Mouse (Mus musculus) ovary, postnatal 36 days (tissue): ENCODE data around the gene Exosc8.
"Not testable (repeated sequence)": the region's sequence is repeated elsewhere in the genome, so short reads cannot be mapped to it uniquely, and the experiment has no call there.

Source experiments
- DNase-seq: peaks from one replicate; pipeline ENCODE4 v3.0.0; 2022; ENCODE audit warnings: low spot score, mixed read lengths

Gene Exosc8

GRCm38 (mm10) chr3:54736101-54736927 lies 1.1 kb upstream of the Exosc8 start:
- peak; percentile 19 for DNase-seq

DNA sequence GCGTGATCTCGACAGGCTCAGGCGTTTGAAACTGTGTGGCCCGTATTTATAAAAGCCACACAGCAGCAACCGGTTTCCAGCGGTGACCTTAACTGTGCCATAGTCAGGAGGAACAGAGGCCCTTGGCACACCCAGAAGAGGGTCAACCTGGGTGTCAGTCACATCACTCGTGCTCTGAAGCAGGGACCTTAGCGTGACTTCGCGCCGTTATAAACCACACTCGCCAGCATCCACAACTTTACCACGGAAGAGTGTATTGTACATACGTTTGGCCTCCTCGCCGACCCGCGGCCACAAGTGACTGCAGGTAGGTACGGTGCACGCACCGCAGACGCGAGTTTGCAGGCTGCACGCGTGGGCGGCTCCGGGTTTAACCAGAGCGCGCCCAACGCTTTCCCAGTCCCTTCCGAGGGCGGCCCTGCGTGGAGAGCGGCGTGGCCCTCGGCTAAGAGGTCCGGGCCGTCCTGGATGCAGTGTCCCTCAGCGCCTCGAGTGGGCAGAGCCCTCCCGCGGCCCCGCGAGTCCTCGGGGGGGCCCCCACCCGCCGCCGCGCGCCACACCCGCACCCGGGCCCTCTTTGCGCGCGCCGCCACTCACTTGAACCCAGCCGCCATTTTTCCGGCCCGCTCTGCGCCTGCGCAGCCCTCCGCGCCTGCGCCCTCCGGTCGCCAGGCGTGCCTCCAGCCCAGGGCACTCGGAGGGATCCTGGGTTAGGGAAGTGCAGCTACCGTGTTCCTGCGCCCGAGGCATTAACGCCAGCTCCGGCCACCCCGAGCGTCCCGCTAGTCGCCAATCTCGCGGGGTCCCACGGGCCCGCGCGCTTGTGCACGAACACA lies 564 bp downstream of the Exosc8 start:
- peak; percentile 91 for DNase-seq

- no peak for DNase-seq
Observed at GRCm38 (mm10) chr3:54732371-54732770, 2.8 kb downstream of the Exosc8 start.

DNA sequence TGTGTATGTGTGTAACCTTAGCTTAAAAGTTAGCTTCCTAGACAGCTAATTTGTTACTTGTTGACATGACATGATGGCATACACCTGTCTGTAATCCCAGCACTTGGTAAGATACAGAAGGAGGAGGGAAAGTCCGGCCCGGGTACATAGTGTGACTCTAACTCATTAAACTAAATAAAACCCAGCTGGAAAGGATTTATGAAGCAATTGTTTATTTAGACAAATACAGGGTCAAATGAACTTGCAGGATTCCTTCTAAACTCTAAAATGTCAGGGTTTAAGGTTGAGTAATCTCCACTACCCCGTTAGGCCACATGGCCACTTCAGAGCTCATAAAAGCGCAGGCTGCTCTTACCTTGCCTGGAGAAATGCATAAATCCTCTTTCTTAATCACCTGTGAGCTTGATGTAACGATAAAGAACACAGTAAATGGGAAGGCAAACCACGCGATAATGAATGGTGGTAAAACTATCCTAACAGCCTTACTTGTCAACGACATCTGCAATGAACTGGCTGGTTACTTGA lies 3.5 kb downstream of the Exosc8 start:
- no peak for DNase-seq

DNA sequence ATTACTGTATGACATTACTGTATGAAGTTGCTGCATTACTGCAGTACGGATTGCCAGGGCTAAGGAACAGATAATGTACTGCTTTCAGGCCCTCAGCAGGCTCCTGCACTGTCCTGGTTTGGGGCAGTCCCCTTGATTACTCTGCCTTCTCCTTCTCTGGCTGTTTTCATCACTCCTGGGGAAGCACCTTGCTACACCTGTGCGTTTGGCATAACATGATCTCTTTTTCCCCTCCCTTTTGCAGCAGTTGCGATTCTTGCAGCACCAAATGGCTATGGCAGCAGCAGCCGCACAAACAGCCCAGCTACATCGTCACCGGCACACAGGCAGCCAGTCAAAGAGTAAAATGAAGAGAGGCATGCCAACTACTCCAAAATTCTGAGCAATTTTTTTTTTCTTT lies 7.1 kb downstream of the Exosc8 start:
- DNase-seq: no peak

GRCm38 (mm10) chr3:54727588-54727987 lies 7.6 kb downstream of the Exosc8 start:
- no peak for DNase-seq

DNA sequence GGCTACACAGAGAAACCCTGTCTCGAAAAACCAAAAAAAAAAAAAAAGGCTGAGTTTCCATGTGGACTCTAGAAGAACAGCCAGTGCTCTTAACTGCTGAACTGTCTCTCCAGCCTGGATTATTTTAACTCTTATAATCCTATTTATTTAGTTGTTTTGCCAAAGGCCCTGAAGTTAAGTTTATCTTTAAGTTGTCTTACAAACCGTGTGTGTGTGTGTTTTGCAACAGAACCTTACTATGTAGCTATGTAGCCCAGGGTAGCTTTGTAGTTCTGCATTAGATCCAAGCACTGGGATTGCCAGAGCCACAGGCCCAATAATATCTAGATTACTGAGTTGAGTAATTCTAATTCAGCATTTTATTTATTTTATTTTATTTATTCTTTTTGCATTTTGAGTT lies 9.8 kb downstream of the Exosc8 start:
- DNase-seq: no peak

GRCm38 (mm10) chr3:54723741-54724500 lies 11.3 kb downstream of the Exosc8 start:
- DNase-seq: no peak

DNA sequence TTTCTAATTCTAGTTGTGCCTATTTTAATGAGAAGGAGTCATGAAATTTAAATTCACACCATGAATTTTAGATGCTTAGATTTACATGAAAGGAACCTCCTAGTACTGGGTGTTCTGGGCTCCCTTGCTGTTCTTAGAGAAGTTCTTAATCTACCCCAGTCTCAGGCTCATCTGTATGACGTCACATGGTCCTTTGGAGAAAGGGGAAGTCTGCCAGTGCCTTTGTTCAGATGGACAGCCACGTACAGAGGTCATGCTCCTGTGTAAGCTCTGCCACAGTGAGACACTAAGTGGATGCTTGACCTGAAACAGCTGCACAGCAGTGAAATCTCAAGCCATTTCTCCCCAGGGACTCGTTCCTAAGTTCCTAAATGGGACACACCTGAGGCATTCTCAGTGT lies 16.2 kb downstream of the Exosc8 start:
- DNase-seq: no peak

DNA sequence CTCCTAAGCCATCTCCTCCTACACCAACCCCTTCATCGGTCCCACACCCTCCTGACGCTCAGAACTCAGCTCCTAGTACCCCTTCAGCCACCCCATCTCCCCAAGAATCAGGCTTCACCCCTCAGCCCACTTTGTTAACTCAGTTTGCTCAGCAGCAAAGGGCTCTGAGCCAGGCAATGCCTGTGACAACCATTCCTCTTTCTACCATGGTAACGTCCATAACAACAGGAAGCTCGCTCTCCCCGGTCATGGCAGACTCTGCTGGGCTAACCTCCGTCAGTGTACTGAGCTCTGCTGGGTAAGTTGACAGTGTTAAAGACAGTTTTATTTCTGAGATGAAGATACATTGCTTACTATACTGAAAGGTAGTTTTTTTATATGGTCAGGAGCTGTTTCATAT lies 17.8 kb downstream of the Exosc8 start:
- DNase-seq: no peak

GRCm38 (mm10) chr3:54715461-54715860 lies 19.7 kb downstream of the Exosc8 start:
- no peak for DNase-seq

- no peak for DNase-seq
Observed at GRCm38 (mm10) chr3:54714253-54714652, 20.9 kb downstream of the Exosc8 start, which contains the start of gene Gm21958. Gm21958 (minus strand) TSS chr3:54714353.

DNA sequence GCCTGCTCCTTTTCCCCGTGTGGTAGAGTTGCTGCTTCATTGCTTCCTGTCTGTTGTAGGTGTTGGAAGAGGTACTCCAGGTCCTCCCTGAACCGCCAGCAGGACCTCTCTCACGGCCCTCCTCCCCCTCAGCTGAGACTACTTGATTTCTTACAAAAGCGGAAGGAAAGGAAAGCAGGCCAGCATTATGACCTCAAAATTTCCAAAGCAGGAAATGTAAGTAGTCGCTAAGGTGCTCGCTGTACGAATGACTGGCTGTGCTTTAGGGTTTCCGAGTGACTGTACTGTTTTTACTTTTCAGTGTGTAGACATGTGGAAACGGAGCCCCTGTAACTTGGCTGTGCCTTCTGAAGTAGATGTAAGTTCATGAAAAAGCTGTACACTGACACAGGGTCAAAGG lies 26.2 kb downstream of the Exosc8 start:
- no peak for DNase-seq

- DNase-seq: not testable (repeated sequence)
Observed at GRCm38 (mm10) chr3:54704106-54704505, 31.1 kb downstream of the Exosc8 start.

GRCm38 (mm10) chr3:54699759-54700301 lies 35.4 kb downstream of the Exosc8 start:
- DNase-seq: no peak

DNA sequence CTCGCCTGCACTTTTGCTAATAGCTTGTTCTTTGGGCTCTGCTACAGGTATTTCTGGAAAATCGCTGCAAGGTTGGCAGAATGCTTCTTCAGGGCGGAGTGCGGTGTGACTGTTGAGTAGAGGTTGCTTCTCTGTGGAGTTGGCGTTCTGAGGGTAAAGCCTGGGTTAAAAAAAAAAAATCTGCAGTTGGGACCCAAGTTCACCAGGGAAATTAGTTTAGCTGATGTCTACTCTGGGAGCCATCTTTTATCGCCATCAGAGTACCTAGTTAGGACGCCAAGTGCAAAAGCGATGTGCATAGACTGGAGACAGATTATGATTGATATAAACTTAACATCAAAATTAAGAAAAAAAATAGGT lies 42.2 kb downstream of the Exosc8 start:
- no peak for DNase-seq

DNA sequence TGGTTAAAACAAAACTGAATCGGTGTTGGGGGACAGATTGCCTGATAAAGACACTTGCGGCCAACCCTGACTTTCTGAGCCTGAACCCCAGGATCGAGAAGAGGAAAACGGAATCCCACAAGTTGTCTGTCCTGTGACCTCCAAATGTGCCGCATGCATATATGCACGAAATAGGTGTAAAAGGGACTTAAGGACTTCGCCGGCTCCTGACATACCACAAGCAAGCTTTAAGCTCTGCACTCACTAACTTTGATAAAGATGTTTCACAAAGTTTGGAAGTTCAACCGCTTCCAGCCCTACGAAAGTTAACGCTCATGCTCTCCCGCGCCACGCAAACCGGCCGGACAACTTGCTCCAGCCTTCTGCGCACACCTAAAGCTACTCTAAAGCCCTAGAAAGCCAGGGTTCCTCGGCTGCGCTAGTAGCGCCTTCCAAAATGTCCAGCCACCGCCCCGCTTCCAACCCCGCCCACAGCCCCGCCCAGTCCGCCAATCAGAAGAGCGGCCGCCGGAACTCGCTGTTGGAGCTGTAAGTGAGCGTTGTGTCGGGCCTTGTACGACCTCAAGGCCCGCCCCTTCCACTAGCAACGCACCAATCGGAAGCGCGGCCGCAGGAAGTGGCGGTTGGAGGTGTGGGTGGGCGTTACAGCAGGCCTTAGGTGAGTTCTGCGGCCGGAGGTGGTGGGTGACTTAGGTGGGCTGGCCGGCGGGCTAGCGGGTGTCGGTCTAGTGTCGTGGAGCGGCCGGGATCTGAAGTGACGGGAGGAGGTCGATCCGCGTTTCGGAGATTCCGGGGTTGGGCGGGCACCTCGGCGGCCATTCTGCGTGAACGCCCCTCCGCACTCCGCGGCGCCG lies 42.8 kb downstream of the Exosc8 start, which contains the start of gene Supt20:
TSS of gene Supt20 (plus strand) at position 606 of the 854 bp plus-strand sequence.
- DNase-seq: peak; percentile 90

- no peak for DNase-seq
Observed at GRCm38 (mm10) chr3:54689091-54689490, 46.1 kb downstream of the Exosc8 start.

- no peak for DNase-seq
Observed at GRCm38 (mm10) chr3:54687245-54687644, 47.9 kb downstream of the Exosc8 start.

DNA sequence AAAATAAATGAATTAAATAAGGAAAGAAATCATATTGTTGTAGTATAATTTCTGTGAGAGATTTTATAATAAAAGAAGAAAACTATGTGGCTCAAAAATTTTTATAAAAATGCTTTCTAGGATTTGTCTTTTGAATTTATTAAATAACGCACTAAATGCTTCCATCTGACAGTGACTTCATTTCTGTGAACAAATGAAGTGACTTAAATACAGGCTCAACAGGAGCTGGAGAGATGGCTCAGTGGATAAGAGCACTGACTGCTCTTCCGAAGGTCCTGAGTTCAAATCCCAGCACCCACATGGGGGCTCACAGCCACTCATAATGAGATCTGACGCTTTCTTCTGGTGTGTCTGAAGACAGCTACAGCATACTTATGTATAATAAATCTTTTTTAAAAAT lies 50.0 kb downstream of the Exosc8 start:
- no peak for DNase-seq
